Mouse (Mus musculus) left cerebral cortex, postnatal 14 days (tissue): ENCODE results near the gene Mtmr12. TPM values are rescaled to one million over a fixed set of nuclear protein-coding genes. Genes with fewer than 3 reads are reported as not detected.
"Not testable (repeated sequence)": the region's sequence is repeated elsewhere in the genome, so short reads cannot be mapped to it uniquely, and the experiment has no call there.

Experiments
- DNase-seq, 2 experiments: peaks; one replicate each; pipeline ENCODE4 v3.0.0; 2021 to 2022; ENCODE audit warnings: low spot score in 2 of 2, mixed read lengths in 1 of 2
- intact Hi-C: fragments of 180-260 bp; cut with DNase I; formaldehyde crosslinking; loops from one replicate; pipeline ENCODE4 v1.15.1; 2025
- total RNA-seq, 2 experiments: library from RNA; stranded (reverse); gene quantifications; 2 replicates each; pipeline ENCODE4 v1.2.3; 2021

Gene Mtmr12
- total RNA-seq, 2 experiments from 2014 or later, result 20.4 to 31.3 TPM

DNA sequence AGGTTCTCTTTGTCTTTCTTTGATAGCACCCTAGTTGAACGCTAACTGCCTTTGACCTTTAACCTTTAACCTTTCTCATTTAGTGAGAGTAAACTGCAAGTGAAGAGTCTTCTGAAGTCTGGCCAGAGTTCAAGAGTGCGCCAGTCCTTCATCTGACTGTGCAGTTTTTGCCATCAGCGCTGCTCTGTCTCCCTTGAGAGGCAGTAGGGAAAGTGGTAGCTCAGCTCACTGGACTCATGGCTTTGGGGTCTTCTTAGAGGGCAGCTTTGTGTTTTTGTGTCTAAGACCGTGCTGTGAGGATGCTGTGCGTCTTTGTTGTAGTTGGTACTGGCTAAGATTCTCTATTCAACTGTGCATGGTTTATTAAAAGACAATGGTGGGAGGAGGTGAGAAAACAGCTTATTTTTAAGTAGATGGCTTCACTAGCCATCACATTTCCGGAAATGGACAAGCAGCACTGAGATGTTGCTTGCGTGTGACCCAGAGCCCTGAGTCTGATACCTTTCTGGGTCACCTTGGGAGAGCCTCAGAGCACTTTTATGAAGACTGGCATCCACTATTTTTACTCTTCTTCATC is 1.9 kb downstream of the Mtmr12 start:
- DNase-seq, result no peak
- intact Hi-C loops, result loop anchor here (5.0 kb wide), 1 partner anchor 41 kb away; no protein-coding TSS in a partner anchor

DNA sequence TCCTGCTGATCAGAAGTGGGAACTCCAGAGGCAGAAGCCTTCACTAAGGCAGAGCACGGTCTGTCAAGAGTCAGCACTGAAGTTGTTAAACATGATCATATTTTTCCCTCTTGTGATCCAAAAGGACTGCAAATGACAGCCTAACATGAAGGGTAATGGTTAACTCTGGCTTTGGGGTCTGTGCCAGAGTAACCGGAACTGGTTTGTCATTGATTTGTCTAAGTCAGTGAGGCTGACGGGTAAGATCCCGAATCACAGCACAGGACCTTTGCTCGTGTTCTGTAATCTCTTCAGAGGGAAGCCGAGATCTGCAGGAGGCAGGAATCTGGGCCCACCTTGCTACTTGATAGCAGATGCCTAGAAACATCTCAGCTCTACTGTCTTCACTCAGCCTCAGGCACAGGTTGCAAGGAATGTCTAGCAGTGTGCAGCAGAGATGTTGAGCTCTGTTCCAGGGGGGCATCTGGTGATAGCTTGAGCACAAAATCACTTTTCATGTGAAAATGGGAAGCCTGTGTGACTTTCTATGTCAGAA is 2.8 kb downstream of the Mtmr12 start:
- intact Hi-C loops, result loop anchor here (5.0 kb wide), 1 partner anchor 40 kb away; no protein-coding TSS in a partner anchor
- no peak for DNase-seq

DNA sequence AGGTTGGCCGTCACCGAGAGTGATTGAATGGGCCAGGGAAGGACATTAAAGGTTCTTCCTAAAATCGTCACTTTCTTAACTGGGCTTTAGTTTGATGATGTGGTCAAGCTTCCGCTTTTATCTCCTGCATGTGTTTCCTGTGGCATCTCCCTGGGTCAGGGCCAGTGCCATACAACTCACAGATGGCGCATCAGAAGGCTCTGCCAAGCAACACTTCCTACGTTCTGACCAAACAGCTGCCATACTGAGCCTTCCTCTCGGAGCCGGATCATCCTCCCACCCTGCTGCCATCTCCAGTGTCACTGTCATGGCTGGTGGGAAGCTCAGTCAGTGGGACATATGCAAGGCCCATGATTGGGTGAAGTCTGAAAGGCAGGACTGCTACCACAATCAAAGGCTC is 6.7 kb downstream of the Mtmr12 start:
- intact Hi-C loops, result no loop called here
- DNase-seq, result peak; percentile 61 to 78

DNA sequence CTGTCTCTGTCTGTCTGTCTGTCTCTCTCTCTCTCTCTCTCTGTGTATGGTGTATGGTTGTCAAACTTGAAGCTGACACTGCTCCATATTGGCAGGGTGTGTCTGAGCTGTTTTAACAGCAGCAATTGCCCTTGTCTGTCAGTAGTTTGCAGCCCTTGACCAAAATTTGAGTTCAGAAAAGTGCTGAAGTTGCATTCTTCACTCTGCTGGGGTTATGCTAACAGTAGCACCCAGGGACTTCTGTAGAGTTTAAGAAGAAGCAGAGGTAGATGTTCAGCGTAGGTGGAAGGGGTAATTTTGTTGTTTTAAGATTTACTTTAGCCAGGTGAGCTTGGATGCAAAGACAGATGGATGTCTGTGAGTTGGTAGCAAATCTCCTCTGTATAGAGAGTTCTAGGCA is 7.4 kb downstream of the Mtmr12 start:
- intact Hi-C loops, result no loop called here
- no peak for DNase-seq

DNA sequence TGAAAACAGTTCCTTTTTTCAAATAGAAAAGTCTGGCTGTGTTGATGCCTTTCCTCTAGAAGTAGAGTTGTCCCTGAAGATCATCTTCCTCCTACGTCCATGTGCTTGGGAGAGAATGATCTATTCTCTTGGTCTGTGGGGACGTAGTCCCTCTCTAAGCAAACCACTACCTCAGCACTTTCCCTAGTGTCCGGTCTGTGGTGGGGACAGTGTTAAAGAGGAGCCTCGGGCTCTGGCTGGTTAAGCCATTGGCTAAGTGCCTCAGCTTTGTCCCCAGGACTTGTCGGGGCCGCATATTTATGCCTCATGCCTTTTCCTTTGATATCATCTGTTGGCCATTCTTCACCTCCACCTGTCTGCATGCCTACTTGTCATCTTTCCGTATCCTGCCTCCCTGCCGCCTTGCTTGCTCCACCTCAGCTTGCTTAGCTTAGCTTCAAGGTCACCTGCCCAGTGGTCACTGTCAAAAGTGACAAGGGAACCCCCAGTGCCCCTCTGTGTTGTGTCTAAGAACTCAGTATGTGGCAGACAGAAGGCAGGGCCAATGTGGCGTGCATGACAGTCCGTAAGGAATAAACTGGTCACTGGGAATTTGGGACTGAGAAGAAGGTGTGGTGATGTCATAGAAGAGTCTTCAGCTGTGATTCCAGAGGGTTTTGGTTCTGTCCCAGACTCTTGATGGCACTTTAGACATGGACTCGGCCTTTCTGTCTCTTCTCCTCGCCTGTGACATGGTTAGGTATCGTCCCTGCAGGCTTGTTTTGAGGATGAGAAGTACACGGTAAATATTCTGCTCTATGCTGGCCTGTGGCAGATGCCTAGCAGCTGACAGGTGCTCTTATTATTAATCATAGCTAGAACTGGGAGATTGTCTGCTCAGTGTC is 9.9 kb downstream of the Mtmr12 start:
- DNase-seq, result no peak
- intact Hi-C loops, result no loop called here

DNA sequence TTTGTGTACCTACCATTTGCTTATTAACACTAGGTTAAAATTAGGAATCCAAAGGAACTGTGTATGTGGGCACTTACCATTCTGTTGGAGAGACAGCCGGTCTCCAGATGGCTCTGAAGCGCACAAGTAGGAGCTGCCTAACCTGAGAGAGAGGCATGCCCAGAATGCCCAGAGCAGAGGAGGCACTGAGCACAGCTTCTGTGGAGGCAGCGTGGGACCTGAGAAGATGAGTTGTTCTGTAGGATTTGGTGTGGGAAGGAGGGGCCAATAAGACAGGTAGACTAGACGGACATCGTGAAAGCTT is 10.5 kb downstream of the Mtmr12 start:
- DNase-seq, result peak; percentile 70 to 74
- intact Hi-C loops, result no loop called here

DNA sequence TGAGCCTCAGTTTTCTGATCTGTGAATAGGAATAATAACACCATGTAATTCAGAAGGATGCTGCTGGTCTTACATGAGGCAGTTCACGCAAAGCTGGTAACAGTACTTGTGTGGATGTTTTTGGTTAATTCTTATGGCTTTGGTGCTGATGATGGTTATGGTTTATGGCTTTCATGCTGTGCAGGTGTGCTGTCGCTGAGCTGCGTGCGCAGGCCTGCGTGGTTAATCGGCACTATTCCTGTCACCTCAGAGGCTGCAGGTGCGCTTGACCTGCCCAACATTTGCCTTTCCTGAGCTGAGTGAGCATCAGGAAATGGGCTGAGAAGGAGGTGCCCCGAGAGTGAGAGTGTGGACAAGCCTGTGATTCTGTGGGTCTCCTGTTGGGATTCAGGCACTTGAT is 11.3 kb downstream of the Mtmr12 start:
- DNase-seq, result no peak
- intact Hi-C loops, result no loop called here

DNA sequence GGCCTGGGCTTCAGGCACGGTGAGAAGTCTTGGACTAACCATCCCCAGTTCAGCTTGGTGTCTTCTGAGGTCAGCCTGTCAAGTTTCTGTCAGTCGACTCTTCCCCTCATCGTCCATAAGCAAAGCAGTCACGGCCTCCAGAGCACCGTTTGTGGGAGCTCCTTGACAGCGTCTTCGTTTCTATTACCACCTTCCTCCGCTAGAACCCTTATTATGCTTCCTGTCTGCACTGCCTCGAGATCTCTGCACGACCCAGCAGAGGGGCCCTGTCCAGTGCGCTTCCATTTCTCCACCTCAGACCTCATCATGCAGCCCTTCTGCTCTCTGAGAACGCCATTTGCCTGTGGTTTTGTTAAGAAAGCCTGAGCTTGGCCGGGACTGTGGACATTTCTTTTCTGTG is 12.0 kb downstream of the Mtmr12 start:
- intact Hi-C loops, result no loop called here
- DNase-seq, result no peak

DNA sequence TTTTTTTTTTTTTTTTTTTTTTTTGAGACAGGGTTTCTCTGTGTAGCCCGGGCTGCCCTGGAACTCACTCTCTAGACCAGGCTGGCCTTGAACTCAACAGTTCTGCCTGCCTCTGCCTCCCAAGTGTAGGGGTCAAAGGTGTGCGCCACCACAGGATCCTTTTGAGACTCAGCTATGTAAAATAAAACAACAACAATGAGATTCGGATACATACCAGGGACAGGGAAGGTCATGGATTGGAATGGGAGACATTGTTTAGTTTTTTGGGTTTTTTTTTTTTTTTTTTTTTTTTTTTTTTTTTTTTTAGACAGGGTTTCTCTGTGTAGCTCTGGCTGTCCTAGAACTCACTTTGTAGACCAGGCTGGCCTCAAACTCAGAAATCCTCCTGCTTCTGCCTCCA is 12.5 kb downstream of the Mtmr12 start:
- DNase-seq, intact Hi-C loops: not testable (repeated sequence)

DNA sequence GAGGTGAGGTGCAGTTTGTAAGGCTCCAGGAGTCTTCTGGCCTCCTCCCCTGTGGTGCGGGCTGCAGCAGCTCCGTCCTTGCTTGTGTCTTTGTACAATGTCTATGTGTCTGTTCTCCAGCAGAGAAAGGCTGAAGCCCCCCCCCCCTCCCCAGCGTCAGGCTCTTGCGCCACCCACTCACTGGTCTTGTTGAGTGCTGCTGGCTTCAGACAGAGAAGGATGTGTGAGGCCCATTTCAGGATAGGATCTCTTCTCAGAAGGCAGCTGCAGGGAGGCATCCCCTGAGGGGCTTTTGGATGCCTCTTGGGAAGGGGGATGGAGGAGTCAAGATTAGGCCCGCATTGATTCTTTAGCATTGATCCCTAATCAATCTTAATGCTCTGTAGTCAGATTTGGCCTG is 13.0 kb downstream of the Mtmr12 start:
- DNase-seq, result no peak
- intact Hi-C loops, result no loop called here

DNA sequence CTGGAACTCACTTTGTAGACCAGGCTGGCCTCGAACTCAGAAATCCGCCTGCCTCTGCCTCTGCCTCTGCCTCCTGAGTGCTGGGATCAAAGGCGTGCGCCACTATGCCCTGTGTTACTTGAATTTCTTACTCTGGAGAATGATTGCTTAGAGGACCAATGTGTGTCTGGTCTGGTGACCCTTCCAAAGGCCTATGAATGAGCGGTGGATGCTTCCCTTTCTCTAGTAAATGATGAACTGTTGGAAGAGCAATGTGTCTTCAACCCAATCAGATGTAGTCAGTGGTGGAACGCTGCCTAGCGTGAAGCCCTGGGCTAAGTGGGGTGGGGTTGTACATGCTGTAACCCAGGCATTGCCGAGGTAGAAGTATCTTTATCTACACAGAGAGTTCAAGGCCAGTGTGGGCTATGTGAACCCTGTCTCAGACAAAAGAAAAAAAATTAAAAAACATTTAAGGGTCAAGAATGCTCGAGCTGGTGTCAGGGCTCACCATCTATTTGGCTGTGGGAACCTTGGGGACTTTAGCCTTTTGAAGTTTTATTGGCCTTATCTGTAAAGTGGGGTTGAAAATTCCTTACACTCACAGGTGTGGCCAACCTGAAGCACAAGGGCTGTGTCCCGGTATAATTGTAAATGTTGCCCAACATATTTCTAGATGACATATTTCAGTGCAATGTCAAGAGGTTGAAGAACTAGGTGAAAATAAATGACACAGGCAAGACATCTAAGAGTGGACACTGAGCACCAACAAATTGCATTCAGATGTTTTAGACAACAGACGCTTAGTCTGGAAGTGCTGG is 14.0 kb downstream of the Mtmr12 start:
- DNase-seq, result no peak
- intact Hi-C loops, result no loop called here

DNA sequence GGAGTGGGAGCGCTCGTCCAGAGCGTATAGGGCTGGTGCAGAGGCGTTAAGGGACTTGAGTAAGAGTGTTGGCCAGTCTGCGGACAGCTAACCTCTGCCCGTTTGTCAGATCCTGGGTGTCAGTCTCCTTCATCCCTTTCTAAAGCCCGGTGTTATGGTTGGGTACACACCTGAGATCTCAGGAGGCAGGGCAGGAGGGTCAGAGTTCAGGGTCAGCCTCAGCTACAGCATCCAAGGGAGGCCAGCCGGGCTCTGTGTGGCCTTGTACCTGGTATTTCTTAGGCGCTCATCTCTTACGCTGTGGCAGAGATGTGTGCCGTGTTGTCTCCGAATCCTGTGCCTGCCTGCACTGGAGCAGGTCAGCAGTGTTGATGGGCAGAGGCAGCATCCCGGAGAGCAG is 16.3 kb downstream of the Mtmr12 start:
- intact Hi-C loops, result no loop called here
- no peak for DNase-seq

DNA sequence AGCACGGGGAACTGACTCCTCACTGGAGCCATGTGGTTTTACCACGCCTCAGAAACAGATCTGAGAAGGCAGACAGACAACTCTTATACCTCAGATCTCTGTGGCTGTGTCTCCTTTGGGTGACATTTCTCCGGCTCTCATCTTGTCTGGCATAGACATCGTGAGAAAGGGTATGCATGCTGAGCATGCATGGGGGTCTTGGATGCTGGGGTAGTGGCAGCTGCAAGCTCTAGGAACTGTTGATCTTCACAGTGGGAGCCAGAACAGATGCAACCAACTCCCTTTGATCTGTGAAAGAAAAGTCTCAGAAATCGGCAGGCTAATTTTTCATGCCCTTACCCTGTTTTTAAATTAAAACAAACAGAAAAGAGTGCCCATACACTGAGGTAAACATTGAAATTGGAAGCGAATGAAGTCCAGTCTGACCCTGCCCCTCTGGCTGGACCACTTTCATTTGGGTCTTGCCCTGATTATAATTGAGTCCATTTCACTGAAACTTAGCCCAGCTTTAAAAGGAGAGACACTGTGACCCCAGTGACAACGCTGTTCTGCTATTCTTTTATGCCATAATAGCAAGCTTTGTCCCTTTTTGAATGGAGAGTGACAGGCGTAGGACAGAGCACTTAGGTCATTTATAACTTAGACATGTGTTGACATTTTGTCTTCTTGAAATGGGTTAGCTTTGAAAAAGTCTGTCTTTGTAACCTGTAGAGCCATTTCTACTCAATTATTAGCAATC is 17.9 kb downstream of the Mtmr12 start:
- intact Hi-C loops, result no loop called here

DNA sequence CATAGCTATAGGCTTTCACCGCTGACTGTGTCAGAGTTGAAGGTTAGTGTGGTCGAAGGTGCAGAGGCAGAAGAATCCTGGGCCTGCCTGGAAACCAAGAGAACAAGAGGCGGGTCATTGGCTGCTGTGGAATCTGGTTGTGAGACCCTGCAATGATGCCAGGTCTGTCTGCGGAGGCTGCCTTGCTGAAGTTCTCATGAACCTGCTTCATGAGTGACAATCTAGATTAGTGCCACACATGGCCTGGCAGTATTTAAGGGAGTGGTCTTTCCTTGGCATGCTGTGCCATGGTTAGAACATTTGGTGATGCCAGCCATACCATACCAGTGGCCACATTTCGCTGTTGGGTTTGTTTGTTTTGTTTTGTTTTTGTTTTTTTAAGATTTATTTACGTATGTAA is 18.6 kb downstream of the Mtmr12 start:
- no peak for DNase-seq
- intact Hi-C loops, result no loop called here

More for the DNA sequence above, 17.9 kb downstream of the Mtmr12 start:
- no peak for DNase-seq

DNA sequence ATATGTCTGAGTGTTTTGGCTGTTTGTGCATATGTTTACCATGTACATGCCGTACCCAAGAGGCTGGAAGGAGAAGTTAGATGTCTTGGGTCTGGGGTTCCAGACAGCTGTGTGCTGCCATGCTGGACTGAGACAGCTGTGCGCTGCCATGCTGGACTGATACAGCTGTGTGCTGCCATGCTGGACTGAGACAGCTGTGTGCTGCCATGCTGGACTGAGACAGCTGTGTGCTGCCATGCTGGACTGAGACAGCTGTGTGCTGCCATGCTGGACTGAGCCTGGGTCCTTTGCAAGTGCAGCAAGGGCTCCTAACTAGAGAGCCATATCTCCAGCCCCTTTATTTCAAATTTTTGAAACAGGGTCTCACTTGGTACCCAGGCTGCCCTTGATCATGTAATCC is 19.4 kb downstream of the Mtmr12 start:
- intact Hi-C loops, result no loop called here
- DNase-seq, result no peak

DNA sequence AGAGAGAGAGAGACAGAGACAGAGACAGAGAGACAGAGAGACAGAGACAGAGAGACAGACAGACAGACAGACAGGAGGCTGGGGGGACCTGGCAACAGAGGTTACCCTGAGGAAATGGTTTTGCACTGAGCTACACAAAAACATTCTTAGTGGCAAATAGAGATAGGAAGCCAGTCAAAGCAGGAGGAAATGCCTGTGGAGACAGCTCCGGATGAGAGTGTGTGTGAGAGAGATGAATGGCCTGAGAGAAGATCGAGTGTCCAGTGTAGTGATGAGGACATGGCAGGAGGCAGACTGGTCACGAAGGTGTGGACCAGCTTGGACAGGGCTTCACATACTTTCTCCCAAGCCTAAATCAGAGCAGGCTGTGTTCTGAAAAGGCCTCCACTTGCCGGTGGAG is 20.2 kb downstream of the Mtmr12 start:
- intact Hi-C loops, result no loop called here
- DNase-seq, result no peak

DNA sequence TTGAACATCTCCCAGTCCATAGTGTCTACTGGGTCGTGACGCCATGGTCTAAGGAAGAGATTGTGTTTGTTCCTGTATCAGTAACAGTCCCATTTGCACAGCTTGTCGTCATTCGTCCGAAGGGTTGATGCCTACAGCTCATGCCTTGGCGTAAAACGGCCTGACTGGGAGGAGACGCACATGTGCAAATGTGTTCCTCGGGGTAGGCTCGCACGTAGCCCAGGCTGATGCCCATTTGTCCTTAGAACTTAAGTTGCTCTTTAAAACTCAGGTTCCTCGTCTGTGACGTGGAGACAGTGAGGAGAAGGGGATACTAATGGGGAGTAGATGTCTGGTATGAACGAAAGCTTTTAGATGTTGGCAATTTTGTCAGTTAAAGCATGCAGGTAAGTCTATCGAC is 22.1 kb downstream of the Mtmr12 start:
- intact Hi-C loops, result no loop called here

DNA sequence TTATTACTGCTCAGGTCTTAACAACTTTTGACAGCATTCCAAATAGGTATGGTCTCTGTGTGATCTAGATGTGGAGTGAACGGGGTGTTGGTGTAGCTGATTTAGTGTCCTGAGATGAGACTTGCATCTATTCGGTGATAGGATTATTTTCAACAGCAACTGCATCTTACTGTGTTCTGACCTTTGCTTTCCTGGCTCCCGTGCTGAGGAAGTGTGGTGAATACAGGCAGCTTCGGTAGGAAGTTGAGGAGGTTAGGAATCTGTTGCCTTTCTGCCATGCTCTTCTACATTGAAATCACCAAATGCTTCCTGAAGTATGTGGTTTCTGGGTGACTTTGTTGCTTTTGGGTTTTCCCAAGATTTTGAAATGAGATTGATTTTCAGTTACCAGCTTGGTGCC is 22.5 kb downstream of the Mtmr12 start:
- intact Hi-C loops, result no loop called here
- DNase-seq, result no peak

More for the DNA sequence above, 22.1 kb downstream of the Mtmr12 start:
- no peak for DNase-seq

DNA sequence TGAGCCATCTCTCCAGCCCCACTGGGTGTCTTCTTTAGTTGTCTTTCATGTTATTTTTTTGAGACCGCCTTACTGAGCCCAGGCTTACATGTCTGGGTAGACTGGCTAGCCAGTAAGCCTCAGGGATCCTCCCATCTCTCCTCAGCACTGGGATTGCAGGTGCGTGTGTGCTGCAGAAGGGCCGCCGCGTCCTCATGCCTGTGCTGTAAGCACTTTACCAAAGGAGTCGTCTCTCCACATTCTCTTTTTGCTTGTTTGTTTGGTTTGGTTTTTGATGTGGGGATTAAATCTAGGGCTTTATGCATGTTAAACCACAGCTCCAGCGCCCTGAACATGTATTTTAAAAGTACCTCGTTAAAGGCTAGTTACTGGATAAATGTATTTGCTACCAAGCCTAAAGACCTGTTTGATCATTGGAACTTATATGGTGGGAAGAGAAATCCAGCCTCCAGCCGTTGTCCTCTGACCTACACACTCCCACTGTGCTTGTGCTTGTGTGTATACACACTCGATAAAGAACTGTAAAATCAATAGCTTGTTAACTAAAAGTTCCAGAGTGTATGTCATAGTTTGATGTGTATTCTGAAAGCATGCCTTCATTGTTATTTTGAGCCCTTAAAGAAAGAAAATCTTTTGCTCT is 24.9 kb downstream of the Mtmr12 start:
- intact Hi-C loops, result no loop called here
- no peak for DNase-seq
